Mouse (Mus musculus) limb, embryonic 10.5 days (tissue): ENCODE data around the gene Slc38a6. TPM values are rescaled to one million over a fixed set of nuclear protein-coding genes. Genes with fewer than 3 reads are reported as not detected.

Experiments
- polyA plus RNA-seq: library from polyadenylated mRNA; unstranded; fragments of >200 nt; fragmentation: Nextera tagmentation; extraction: Ambion mirVana; gene quantifications from 2 replicates; pipeline ENCODE4 v1.2.1, GENCODE M21; 2016

Gene Slc38a6
- polyA plus RNA-seq, 1 experiment from 2014 or later: 10.8 TPM

Other genes with a start within 250 kb of the Slc38a6 start
- 18.0 and 32.6 TPM in 2 replicates for gene Six1, start 232.9 kb upstream of the Slc38a6 start, polyA plus RNA-seq
- gene Six4, start 173.3 kb upstream of the Slc38a6 start, polyA plus RNA-seq: 17.2 and 20.8 TPM in 2 replicates
- gene Mnat1, start 163.1 kb upstream of the Slc38a6 start, polyA plus RNA-seq: 37.9 and 39.7 TPM in 2 replicates
- 23.3 and 24.5 TPM in 2 replicates for gene Trmt5, start 69 bp upstream of the Slc38a6 start, polyA plus RNA-seq